Mouse (Mus musculus): ENCODE data around the gene Enthd1. TPM values are rescaled to one million over a fixed set of nuclear protein-coding genes. Genes with fewer than 3 reads are reported as not detected.

The Enthd1 gene
- total and polyA plus RNA-seq, 2 experiments from 2014 or later, result not detected

DNA sequence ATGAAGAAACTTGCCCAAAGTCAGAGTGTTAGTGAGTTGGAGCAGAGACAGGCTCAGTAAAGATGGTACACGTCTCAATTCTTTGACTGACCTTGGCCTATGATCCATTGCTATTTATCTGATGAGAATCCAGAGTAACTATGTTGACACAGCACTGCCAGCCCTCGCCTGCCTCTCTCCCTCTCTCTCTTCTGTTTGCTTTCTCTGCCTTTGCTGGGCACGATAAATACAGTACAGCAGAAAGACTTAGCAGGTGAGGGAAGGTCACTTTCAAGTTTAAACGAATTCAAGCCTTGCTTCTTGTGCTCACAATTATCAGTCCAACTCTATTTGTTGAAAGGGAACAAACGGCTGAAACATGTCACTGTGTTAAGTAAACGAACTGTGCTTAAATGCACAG lies 19.5 kb downstream of the Enthd1 start:
- 73% methylated on average over 6 of the region's 6 CpGs for WGBS
- no peak overlapping the region for H3K9ac ChIP-seq (replicated peaks; ENCODE audit: low read length)

DNA sequence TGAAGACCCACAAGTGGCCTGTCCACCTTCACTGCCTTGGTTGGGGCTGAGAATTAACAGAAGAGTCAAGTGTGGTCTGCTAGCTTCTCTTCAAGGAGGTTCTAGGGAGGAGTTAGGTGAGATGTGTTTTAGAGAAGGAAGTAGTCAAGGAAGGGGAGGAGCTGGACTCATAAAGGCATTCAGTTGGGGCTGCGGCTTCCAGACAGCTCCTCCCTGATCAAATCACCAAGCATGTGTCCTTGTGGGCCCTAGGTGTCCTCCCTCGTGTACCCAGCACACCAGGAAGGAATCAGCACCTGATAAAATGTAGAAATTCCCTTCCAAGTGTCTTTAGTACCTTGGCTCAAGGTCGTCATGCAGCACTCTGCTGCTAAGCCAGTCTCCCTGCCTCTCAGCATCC lies 20.8 kb downstream of the Enthd1 start:
- no peak for TF ChIP-seq CTCF (IDR thresholded peaks at IDR 0.05; ENCODE audit: low read depth)
- H3K9ac ChIP-seq (replicated peaks; ENCODE audit: low read length), result no peak overlapping the region
- H3K4me2 ChIP-seq (ENCODE audit: low read depth, low read length), result no peak overlapping the region
- H3K27ac ChIP-seq, result no peak overlapping the region
- no peak for DNase-seq (ENCODE audit: low spot score)
- H3K36me3 ChIP-seq (ENCODE audit: insufficient read depth, low read length), result no peaks in the 10 kb centered on the region
- H3K27me3 ChIP-seq (ENCODE audit: insufficient read depth, low read length), result no peaks in the 10 kb centered on the region
- H3K4me3 ChIP-seq (ENCODE audit: low read length), result no peak overlapping the region
- no peaks in the 10 kb centered on the region for H3K9me3 ChIP-seq (ENCODE audit: low read length)
- 71% methylated on average over 3 of the region's 3 CpGs for WGBS
- no peak for ATAC-seq
- no peaks in the 10 kb centered on the region for H3K4me1 ChIP-seq (ENCODE audit: insufficient read depth, low read length)

More for the DNA sequence above, 19.5 kb downstream of the Enthd1 start:
- no peaks in the 10 kb centered on the region for H3K27me3 ChIP-seq (ENCODE audit: insufficient read depth, low read length)
- no peak for TF ChIP-seq CTCF (IDR thresholded peaks at IDR 0.05; ENCODE audit: low read depth)
- no peaks in the 10 kb centered on the region for H3K4me1 ChIP-seq (ENCODE audit: insufficient read depth, low read length)
- H3K27ac ChIP-seq, result no peak overlapping the region
- no peaks in the 10 kb centered on the region for H3K9me3 ChIP-seq (ENCODE audit: low read length)
- no peak overlapping the region for H3K4me2 ChIP-seq (ENCODE audit: low read depth, low read length)
- no peak for DNase-seq (ENCODE audit: low spot score)
- ATAC-seq, result no peak
- no peak overlapping the region for H3K4me3 ChIP-seq (ENCODE audit: low read length)
- no peaks in the 10 kb centered on the region for H3K36me3 ChIP-seq (ENCODE audit: insufficient read depth, low read length)

DNA sequence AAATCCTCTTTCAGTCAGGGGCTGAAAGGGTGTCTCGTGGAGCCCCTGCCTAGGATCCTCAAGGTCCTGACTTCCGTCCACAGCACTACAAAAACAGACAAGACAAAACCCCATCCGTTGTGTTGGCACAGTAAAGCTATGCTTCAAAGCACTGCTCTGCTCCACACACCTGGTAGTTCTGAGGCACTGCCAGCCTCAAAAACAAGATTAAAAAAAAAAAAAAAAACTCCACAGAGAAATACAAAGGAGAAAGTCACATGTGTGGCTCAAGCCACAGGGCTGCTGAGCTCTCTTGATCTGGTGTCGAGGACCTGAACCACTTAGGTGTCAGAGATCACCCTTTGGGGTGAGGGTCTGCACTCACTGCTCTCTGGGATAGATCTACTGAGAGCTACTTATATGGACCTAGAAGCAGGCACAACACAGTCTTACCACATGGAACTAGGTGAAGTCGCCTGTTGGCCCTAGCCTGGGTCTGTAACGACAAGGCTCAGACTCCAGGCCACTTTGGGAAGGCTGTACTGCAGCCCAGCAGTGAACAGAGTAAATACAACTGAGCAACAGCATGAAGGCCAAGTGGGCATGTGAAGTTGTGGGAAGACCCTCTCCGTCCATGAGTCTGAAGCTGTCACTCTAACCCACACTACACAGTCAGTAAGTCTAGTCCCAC lies 26.1 kb downstream of the Enthd1 start:
- WGBS, result 80% methylated on average over 7 of the region's 7 CpGs
- Histone ChIP-seq H3K9ac (replicated peaks; ENCODE audit: low read length) (no peak overlapping the region), H3K4me1 (ENCODE audit: insufficient read depth, low read length) (no peaks in the 10 kb centered on the region), H3K27ac (no peak overlapping the region), H3K36me3 (ENCODE audit: insufficient read depth, low read length) (no peaks in the 10 kb centered on the region), H3K27me3 (ENCODE audit: insufficient read depth, low read length) (no peaks in the 10 kb centered on the region), H3K4me2 (ENCODE audit: low read depth, low read length) (no peak overlapping the region), H3K4me3 (ENCODE audit: low read length) (no peak overlapping the region), H3K9me3 (ENCODE audit: low read length) (no peaks in the 10 kb centered on the region)
- ATAC-seq (no peak), DNase-seq (ENCODE audit: low spot score) (no peak)
- TF ChIP-seq CTCF (IDR thresholded peaks at IDR 0.05; ENCODE audit: low read depth), result no peak

DNA sequence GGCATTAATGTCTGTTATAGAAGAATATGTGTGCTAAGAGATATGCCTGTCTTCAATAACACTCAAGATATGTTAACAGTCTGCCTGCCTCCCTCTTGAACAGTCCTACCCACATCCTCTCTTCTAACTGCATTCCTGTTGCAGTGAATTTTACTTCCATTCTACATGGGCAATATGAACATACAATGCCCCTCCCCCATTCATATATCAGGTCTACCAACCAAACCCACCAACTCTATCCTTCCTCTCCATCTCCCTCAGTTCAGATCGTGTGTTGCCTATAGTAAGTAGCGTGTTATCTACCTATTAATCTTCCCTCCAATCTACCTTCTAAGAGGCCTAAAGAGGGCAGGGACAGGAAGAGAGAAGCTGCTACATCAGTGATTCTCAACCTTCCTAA lies 26.9 kb downstream of the Enthd1 start:
- 94% methylated on average over 2 of the region's 2 CpGs for WGBS
- Histone ChIP-seq H3K27ac (no peak overlapping the region), H3K4me3 (ENCODE audit: low read length) (no peak overlapping the region), H3K4me1 (ENCODE audit: insufficient read depth, low read length) (no peaks in the 10 kb centered on the region), H3K4me2 (ENCODE audit: low read depth, low read length) (no peak overlapping the region), H3K27me3 (ENCODE audit: insufficient read depth, low read length) (no peaks in the 10 kb centered on the region), H3K36me3 (ENCODE audit: insufficient read depth, low read length) (no peaks in the 10 kb centered on the region), H3K9me3 (ENCODE audit: low read length) (no peaks in the 10 kb centered on the region), H3K9ac (replicated peaks; ENCODE audit: low read length) (no peak overlapping the region)
- DNase-seq (ENCODE audit: low spot score) (no peak), ATAC-seq (no peak)
- TF ChIP-seq CTCF (IDR thresholded peaks at IDR 0.05; ENCODE audit: low read depth), result no peak

DNA sequence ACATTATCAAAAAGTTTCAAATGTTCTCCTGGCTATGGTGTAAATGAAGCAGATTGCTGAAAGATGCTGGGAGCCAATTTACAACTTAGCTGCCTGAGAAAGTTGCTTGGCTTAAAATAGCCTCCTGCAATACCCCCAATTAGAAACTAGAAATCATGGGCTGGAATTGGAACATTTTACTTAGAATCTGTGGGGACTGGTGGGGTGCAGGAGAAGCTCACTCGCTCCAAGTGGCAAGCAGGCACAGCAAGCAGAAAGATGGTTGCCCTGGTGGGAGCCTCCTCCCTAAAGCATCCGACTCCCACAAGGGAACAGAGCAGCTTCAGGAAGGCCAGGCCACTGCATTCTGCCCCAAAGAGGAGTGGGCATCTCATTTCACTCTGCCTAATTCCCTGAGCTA lies 28.9 kb downstream of the Enthd1 start:
- H3K27ac ChIP-seq, result no peak overlapping the region
- H3K4me3 ChIP-seq (ENCODE audit: low read length), result no peak overlapping the region
- H3K27me3 ChIP-seq (ENCODE audit: insufficient read depth, low read length), result no peaks in the 10 kb centered on the region
- TF ChIP-seq CTCF (IDR thresholded peaks at IDR 0.05; ENCODE audit: low read depth), result no peak
- no peaks in the 10 kb centered on the region for H3K36me3 ChIP-seq (ENCODE audit: insufficient read depth, low read length)
- DNase-seq (ENCODE audit: low spot score) (no peak), ATAC-seq (no peak)
- H3K4me2 ChIP-seq (ENCODE audit: low read depth, low read length), result no peak overlapping the region
- WGBS, result 54% methylated on average over 2 of the region's 2 CpGs
- no peak overlapping the region for H3K9ac ChIP-seq (replicated peaks; ENCODE audit: low read length)
- H3K9me3 ChIP-seq (ENCODE audit: low read length), result no peaks in the 10 kb centered on the region
- H3K4me1 ChIP-seq (ENCODE audit: insufficient read depth, low read length), result no peaks in the 10 kb centered on the region

DNA sequence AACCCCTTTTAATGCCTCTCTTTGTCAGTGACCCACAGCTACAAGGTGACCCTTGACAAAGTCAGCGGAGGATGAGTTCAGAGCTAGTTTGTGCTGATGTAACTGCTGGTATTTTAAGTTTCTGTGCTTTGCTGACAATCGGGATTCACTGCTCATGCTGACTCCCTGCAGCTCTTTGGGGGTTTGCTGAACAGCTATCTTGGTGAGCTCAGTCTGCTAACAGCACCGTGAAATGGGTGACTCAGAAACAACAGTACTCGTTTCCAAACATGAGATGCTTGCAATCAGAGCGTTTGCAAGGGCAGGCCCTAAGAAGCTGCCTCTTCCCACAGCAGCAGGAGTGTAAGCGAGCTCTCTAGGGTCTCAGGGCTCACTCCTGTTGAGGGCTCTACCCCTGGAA lies 31.7 kb downstream of the Enthd1 start:
- DNase-seq (ENCODE audit: low spot score) (no peak), ATAC-seq (no peak)
- Histone ChIP-seq H3K4me2 (ENCODE audit: low read depth, low read length) (no peak overlapping the region), H3K36me3 (ENCODE audit: insufficient read depth, low read length) (no peaks in the 10 kb centered on the region), H3K27ac (no peak overlapping the region), H3K9ac (replicated peaks; ENCODE audit: low read length) (no peak overlapping the region), H3K27me3 (ENCODE audit: insufficient read depth, low read length) (no peaks in the 10 kb centered on the region), H3K9me3 (ENCODE audit: low read length) (no peaks in the 10 kb centered on the region), H3K4me3 (ENCODE audit: low read length) (no peak overlapping the region), H3K4me1 (ENCODE audit: insufficient read depth, low read length) (no peaks in the 10 kb centered on the region; the same call in 1 of the 2 replicates)
- WGBS, result 45% methylated on average over 6 of the region's 6 CpGs
- TF ChIP-seq CTCF (IDR thresholded peaks at IDR 0.05; ENCODE audit: low read depth), result no peak

DNA sequence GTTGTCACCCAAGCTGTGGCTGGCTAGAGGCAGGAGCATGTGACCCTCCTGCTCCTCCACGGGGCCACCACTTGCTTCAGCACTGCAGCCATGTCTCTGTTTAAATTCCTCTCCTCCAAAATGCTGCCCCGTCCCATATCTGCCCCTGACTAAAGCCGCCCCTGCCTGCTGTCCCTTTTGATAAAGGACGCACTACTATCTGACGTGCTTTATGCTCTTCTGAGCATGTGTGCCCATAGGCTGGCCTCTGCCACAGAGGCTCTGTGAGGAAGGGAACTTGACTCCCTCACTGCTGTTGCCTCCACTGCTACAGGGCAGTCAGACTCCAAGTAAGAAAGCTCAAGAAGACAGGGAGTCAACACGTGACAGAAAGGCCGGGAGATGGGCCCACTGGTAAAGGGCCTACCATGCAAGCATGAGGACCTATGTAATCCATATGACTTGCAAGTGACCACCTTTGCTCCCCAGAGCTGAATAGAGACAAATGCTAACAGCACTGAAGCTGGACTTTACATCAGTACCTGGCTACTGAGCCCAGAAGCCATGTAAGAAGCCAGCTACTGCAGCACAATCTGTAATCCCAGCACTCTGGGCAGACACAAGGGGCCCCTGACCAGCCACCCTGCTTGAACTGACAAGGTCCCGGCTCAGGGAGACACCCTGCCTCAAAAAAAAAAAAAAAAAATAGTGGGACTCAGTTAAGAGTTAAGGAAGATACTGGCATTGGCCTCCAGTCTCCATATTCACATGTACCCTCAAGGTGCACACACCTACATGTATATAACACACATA lies 32.5 kb downstream of the Enthd1 start:
- no peak for ATAC-seq
- no peak for DNase-seq (ENCODE audit: low spot score)
- 75% methylated on average over 8 of the region's 8 CpGs for WGBS
- Histone ChIP-seq H3K9ac (replicated peaks; ENCODE audit: low read length) (no peak overlapping the region), H3K9me3 (ENCODE audit: low read length) (no peaks in the 10 kb centered on the region), H3K4me2 (ENCODE audit: low read depth, low read length) (no peak overlapping the region), H3K4me1 (ENCODE audit: insufficient read depth, low read length) (no peaks in the 10 kb centered on the region; the same call in 1 of the 2 replicates), H3K27ac (no peak overlapping the region), H3K27me3 (ENCODE audit: insufficient read depth, low read length) (no peaks in the 10 kb centered on the region), H3K4me3 (ENCODE audit: low read length) (no peak overlapping the region), H3K36me3 (ENCODE audit: insufficient read depth, low read length) (no peaks in the 10 kb centered on the region)
- TF ChIP-seq CTCF (IDR thresholded peaks at IDR 0.05; ENCODE audit: low read depth), result no peak

Data from hindbrain, postnatal 0 days (tissue).